Mouse (Mus musculus): ENCODE measurements at regions not wholly inside any gene's neighbourhood (a gene's known extent, or its start where the extent isn't known, plus 50 kb on each side); places are given as distances from the start of the nearest gene placed in this dataset.

GRCm38 (mm10) chr17:45811632-45812221 is 78.1 kb upstream of the 1600014C23Rik start:
- no peak for ATAC-seq (ENCODE audit: insufficient read depth, low FRiP score)
- Histone ChIP-seq H3K27ac (ENCODE audit: low read length) (no peak overlapping the region), H3K4me2 (ENCODE audit: low read depth, low read length) (no peak overlapping the region), H3K9me3 (replicated peaks; ENCODE audit: control insufficient read depth, low read length) (no peaks in the 10 kb centered on the region), H3K27me3 (ENCODE audit: control insufficient read depth, insufficient read depth, low read length) (no peaks in the 10 kb centered on the region), H3K9ac (ENCODE audit: low read length) (no peak overlapping the region), H3K36me3 (ENCODE audit: control insufficient read depth, insufficient read depth, low read length) (no peaks in the 10 kb centered on the region), H3K4me3 (replicated peaks; ENCODE audit: low read length) (no peak overlapping the region), H3K4me1 (ENCODE audit: control insufficient read depth, insufficient read depth, low read length) (0 out of 2 replicates have a peak, but pooled peaks cover 20% of the 10 kb centered on the region)
- WGBS = 79% methylated on average over 11 of the region's 11 CpGs

DNA sequence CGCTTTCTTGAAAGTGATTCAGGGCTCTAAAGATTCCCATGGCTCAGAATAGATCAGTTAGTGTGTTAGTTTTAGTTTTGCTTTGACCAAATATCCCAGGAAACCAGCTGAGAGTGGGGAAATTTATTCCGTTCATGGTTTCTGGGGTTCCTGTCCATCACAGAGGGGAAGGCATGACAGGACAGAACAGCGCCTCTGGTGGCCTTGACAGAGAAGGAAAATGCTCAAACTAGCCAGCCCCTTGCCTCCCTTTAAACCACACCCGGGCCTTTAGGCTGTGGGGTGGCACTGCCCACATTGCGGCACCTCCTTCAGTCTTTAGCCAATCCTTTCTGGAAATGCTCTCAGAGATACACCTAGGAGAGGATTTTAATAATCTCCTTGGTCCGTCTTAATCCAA is 76.1 kb upstream of the 1600014C23Rik start:
- no peak for ATAC-seq (ENCODE audit: insufficient read depth, low FRiP score)
- no peak overlapping the region for H3K4me3 ChIP-seq (replicated peaks; ENCODE audit: low read length)
- peaks cover 19% of the 10 kb centered on the region; the same call in 1 of the 2 replicates for H3K4me1 ChIP-seq (ENCODE audit: control insufficient read depth, insufficient read depth, low read length)
- H3K36me3 ChIP-seq (ENCODE audit: control insufficient read depth, insufficient read depth, low read length) = no peaks in the 10 kb centered on the region
- no peak overlapping the region for H3K4me2 ChIP-seq (ENCODE audit: low read depth, low read length)
- 92% methylated on average over 6 of the region's 6 CpGs for WGBS
- no peaks in the 10 kb centered on the region for H3K9me3 ChIP-seq (replicated peaks; ENCODE audit: control insufficient read depth, low read length)
- no peak overlapping the region for H3K9ac ChIP-seq (ENCODE audit: low read length)
- 0 out of 2 replicates have a peak, but pooled peaks cover 3% of the 10 kb centered on the region for H3K27me3 ChIP-seq (ENCODE audit: control insufficient read depth, insufficient read depth, low read length)
- H3K27ac ChIP-seq (ENCODE audit: low read length) = no peak overlapping the region

GRCm38 (mm10) chr17:45808374-45808773 is 74.7 kb upstream of the 1600014C23Rik start:
- no peak overlapping the region; the same call in 1 of the 2 replicates for H3K27ac ChIP-seq (ENCODE audit: low read length)
- WGBS = 48% methylated on average over 4 of the region's 4 CpGs

GRCm38 (mm10) chr17:45807452-45807851 is 73.8 kb upstream of the 1600014C23Rik start:
- 48% methylated on average over 12 of the region's 13 CpGs for WGBS
- Histone ChIP-seq H3K36me3 (ENCODE audit: control insufficient read depth, insufficient read depth, low read length) (no peaks in the 10 kb centered on the region), H3K9me3 (replicated peaks; ENCODE audit: control insufficient read depth, low read length) (no peaks in the 10 kb centered on the region), H3K27ac (ENCODE audit: low read length) (peak overlapping the region; percentile 9; the same call in 1 of the 2 replicates), H3K4me3 (replicated peaks; ENCODE audit: low read length) (no peak overlapping the region), H3K4me2 (ENCODE audit: low read depth, low read length) (no peak overlapping the region), H3K9ac (ENCODE audit: low read length) (peak overlapping the region; percentile 9; the same call in 1 of the 2 replicates), H3K4me1 (ENCODE audit: control insufficient read depth, insufficient read depth, low read length) (peaks cover 17% of the 10 kb centered on the region; the same call in 1 of the 2 replicates), H3K27me3 (ENCODE audit: control insufficient read depth, insufficient read depth, low read length) (0 out of 2 replicates have a peak, but pooled peaks cover 3% of the 10 kb centered on the region)
- ATAC-seq (ENCODE audit: insufficient read depth, low FRiP score) = peak; percentile 28; the same call in 1 of the 2 replicates

More at GRCm38 (mm10) chr17:45808374-45808773, 74.7 kb upstream of the 1600014C23Rik start:
- no peaks in the 10 kb centered on the region for H3K9me3 ChIP-seq (replicated peaks; ENCODE audit: control insufficient read depth, low read length)
- no peaks in the 10 kb centered on the region for H3K36me3 ChIP-seq (ENCODE audit: control insufficient read depth, insufficient read depth, low read length)
- no peak overlapping the region for H3K4me3 ChIP-seq (replicated peaks; ENCODE audit: low read length)
- H3K27me3 ChIP-seq (ENCODE audit: control insufficient read depth, insufficient read depth, low read length) = 0 out of 2 replicates have a peak, but pooled peaks cover 3% of the 10 kb centered on the region
- peaks cover 17% of the 10 kb centered on the region; the same call in 1 of the 2 replicates for H3K4me1 ChIP-seq (ENCODE audit: control insufficient read depth, insufficient read depth, low read length)
- no peak overlapping the region for H3K4me2 ChIP-seq (ENCODE audit: low read depth, low read length)
- ATAC-seq (ENCODE audit: insufficient read depth, low FRiP score) = peak; percentile 46; the same call in 1 of the 2 replicates
- H3K9ac ChIP-seq (ENCODE audit: low read length) = no peak overlapping the region

GRCm38 (mm10) chr17:45806831-45807230 is 73.2 kb upstream of the 1600014C23Rik start:
- Histone ChIP-seq H3K27ac (ENCODE audit: low read length) (no peak overlapping the region), H3K9me3 (replicated peaks; ENCODE audit: control insufficient read depth, low read length) (no peaks in the 10 kb centered on the region), H3K27me3 (ENCODE audit: control insufficient read depth, insufficient read depth, low read length) (0 out of 2 replicates have a peak, but pooled peaks cover 3% of the 10 kb centered on the region), H3K4me1 (ENCODE audit: control insufficient read depth, insufficient read depth, low read length) (peaks cover 17% of the 10 kb centered on the region; the same call in 1 of the 2 replicates), H3K4me3 (replicated peaks; ENCODE audit: low read length) (no peak overlapping the region), H3K36me3 (ENCODE audit: control insufficient read depth, insufficient read depth, low read length) (no peaks in the 10 kb centered on the region), H3K4me2 (ENCODE audit: low read depth, low read length) (no peak overlapping the region), H3K9ac (ENCODE audit: low read length) (0 out of 2 replicates have a peak overlapping the region, but pooled peaks have one; percentile 9)
- no peak for ATAC-seq (ENCODE audit: insufficient read depth, low FRiP score)
- 77% methylated on average over 4 of the region's 4 CpGs for whole genome bisulfite sequencing

GRCm38 (mm10) chr17:45806430-45806829 is 72.8 kb upstream of the 1600014C23Rik start:
- Histone ChIP-seq H3K4me3 (replicated peaks; ENCODE audit: low read length) (no peak overlapping the region), H3K9me3 (replicated peaks; ENCODE audit: control insufficient read depth, low read length) (no peaks in the 10 kb centered on the region), H3K4me1 (ENCODE audit: control insufficient read depth, insufficient read depth, low read length) (peaks cover 17% of the 10 kb centered on the region; the same call in 1 of the 2 replicates), H3K27me3 (ENCODE audit: control insufficient read depth, insufficient read depth, low read length) (0 out of 2 replicates have a peak, but pooled peaks cover 3% of the 10 kb centered on the region), H3K4me2 (ENCODE audit: low read depth, low read length) (no peak overlapping the region), H3K27ac (ENCODE audit: low read length) (no peak overlapping the region), H3K9ac (ENCODE audit: low read length) (no peak overlapping the region), H3K36me3 (ENCODE audit: control insufficient read depth, insufficient read depth, low read length) (no peaks in the 10 kb centered on the region)
- 65% methylated on average over 5 of the region's 5 CpGs for WGBS
- ATAC-seq (ENCODE audit: insufficient read depth, low FRiP score) = no peak

GRCm38 (mm10) chr17:45805471-45806082 is 71.9 kb upstream of the 1600014C23Rik start:
- H3K27ac ChIP-seq (ENCODE audit: low read length) = no peak overlapping the region
- no peaks in the 10 kb centered on the region for H3K36me3 ChIP-seq (ENCODE audit: control insufficient read depth, insufficient read depth, low read length)
- peaks cover 17% of the 10 kb centered on the region; the same call in 1 of the 2 replicates for H3K4me1 ChIP-seq (ENCODE audit: control insufficient read depth, insufficient read depth, low read length)
- no peak overlapping the region for H3K4me2 ChIP-seq (ENCODE audit: low read depth, low read length)
- ATAC-seq (ENCODE audit: insufficient read depth, low FRiP score) = no peak
- no peak overlapping the region for H3K9ac ChIP-seq (ENCODE audit: low read length)
- 9% methylated on average over 35 of the region's 35 CpGs for WGBS
- no peak overlapping the region for H3K4me3 ChIP-seq (replicated peaks; ENCODE audit: low read length)
- 0 out of 2 replicates have a peak, but pooled peaks cover 3% of the 10 kb centered on the region for H3K27me3 ChIP-seq (ENCODE audit: control insufficient read depth, insufficient read depth, low read length)
- peaks cover 1% of the 10 kb centered on the region; the same call in 1 of the 2 replicates for H3K9me3 ChIP-seq (replicated peaks; ENCODE audit: control insufficient read depth, low read length)

GRCm38 (mm10) chr17:45803331-45803730 is 69.7 kb upstream of the 1600014C23Rik start:
- Histone ChIP-seq H3K27me3 (ENCODE audit: control insufficient read depth, insufficient read depth, low read length) (0 out of 2 replicates have a peak, but pooled peaks cover 3% of the 10 kb centered on the region), H3K4me2 (ENCODE audit: low read depth, low read length) (no peak overlapping the region), H3K4me3 (replicated peaks; ENCODE audit: low read length) (no peak overlapping the region), H3K9ac (ENCODE audit: low read length) (no peak overlapping the region), H3K9me3 (replicated peaks; ENCODE audit: control insufficient read depth, low read length) (peaks cover 8% of the 10 kb centered on the region; the same call in 1 of the 2 replicates), H3K4me1 (ENCODE audit: control insufficient read depth, insufficient read depth, low read length) (peaks cover 17% of the 10 kb centered on the region; the same call in 1 of the 2 replicates), H3K36me3 (ENCODE audit: control insufficient read depth, insufficient read depth, low read length) (no peaks in the 10 kb centered on the region), H3K27ac (ENCODE audit: low read length) (no peak overlapping the region)
- ATAC-seq (ENCODE audit: insufficient read depth, low FRiP score) = no peak
- WGBS = 90% methylated on average over 8 of the region's 8 CpGs

DNA sequence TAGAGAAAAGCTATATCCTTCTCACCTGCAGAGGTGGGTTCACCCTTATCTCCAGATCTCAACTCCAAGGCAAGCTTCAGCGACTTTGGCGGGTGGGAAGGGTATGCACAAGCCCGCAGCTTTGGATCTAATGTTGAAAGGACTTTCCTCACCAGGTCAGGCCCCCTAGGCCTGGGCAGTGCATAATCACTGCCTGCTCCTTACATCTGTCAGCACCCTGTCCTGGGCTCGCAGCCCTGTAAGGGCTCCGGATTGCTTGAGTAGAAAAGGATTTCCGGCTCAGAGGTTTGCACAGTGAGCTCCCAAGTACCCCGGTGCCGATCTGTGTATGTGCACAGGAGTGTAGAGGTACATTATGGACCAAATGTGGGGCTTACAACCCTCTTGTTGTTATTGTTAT is 68.8 kb upstream of the 1600014C23Rik start:
- H3K27me3 ChIP-seq (ENCODE audit: control insufficient read depth, insufficient read depth, low read length) = 0 out of 2 replicates have a peak, but pooled peaks cover 3% of the 10 kb centered on the region
- no peak overlapping the region for H3K4me2 ChIP-seq (ENCODE audit: low read depth, low read length)
- no peak for ATAC-seq (ENCODE audit: insufficient read depth, low FRiP score)
- H3K4me1 ChIP-seq (ENCODE audit: control insufficient read depth, insufficient read depth, low read length) = peaks cover 14% of the 10 kb centered on the region; the same call in 1 of the 2 replicates
- H3K9ac ChIP-seq (ENCODE audit: low read length) = no peak overlapping the region
- WGBS = 90% methylated on average over 8 of the region's 8 CpGs
- peaks cover 8% of the 10 kb centered on the region; the same call in 1 of the 2 replicates for H3K9me3 ChIP-seq (replicated peaks; ENCODE audit: control insufficient read depth, low read length)
- no peak overlapping the region for H3K27ac ChIP-seq (ENCODE audit: low read length)
- H3K36me3 ChIP-seq (ENCODE audit: control insufficient read depth, insufficient read depth, low read length) = no peaks in the 10 kb centered on the region
- H3K4me3 ChIP-seq (replicated peaks; ENCODE audit: low read length) = no peak overlapping the region
